10 mouse cellular contexts compared by ENCODE assay signal in the genomic region with DNA sequence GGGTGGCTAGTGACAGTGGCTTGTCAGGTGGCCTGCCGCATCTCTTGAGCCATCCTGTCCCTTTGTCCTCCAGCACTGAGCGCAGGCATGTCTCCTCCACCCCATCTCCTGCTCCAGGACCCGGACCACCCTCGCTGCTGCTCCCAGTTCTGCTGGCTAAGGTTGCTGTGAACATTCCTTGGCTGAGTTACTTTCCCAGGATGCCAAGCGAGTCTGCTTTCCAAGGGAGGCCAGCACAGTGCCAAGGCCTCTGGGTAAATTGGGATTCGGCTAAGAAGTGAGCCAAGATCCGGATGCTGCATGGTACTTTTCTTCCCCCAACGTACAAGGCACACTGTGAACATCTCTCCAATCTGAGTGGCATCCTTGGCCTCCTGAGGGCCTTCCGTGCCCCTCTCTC.
DNase-seq lines count a peak whose midpoint lies in the region; ATAC-seq lines count a peak whose summit lies in the region.
"Had no signal": no experiment of that assay in that cellular context is flagged by ENCODE, and none has a peak within 500 bp of the region (broad histone marks: within the 10 kb centered on the region; RNA-seq: fewer than 3 reads in every experiment).

No protein-coding gene starts in this region.

- H3K4me1 ChIP-seq in embryonic facial prominence, embryonic 10.5 days: peaks cover 68% of the 10 kb centered on the region
- peaks cover 18% of the 10 kb centered on the region for H3K4me1 ChIP-seq in liver, embryonic 11.5 days (replicated peaks; ENCODE audit: control insufficient read depth, insufficient read depth, low read length)

- no peak for ATAC-seq in erythroblast, adult 5-6 weeks (replicated peaks; ENCODE audit: low FRiP score, poor library complexity, severe bottlenecking)
- ATAC-seq in liver, embryonic 11.5 days (replicated peaks; ENCODE audit: low FRiP score): no peak

- no peak overlapping the region for H3K4me2 ChIP-seq in liver, embryonic 11.5 days
- H3K4me2 ChIP-seq: limb, embryonic 13.5 days had no signal

- peaks cover 43% of the 10 kb centered on the region for H3K27me3 ChIP-seq in embryonic facial prominence, embryonic 10.5 days (replicated peaks; ENCODE audit: low read depth, poor library complexity, severe bottlenecking)
- no peaks in the 10 kb centered on the region for H3K27me3 ChIP-seq in liver, embryonic 11.5 days (replicated peaks; ENCODE audit: control insufficient read depth, insufficient read depth, low read length)
- H3K27me3 ChIP-seq: limb, embryonic 13.5 days had no signal

- WGBS in embryonic facial prominence, embryonic 10.5 days: 91% methylated on average over 9 of the region's 9 CpGs
- 84% methylated on average over 9 of the region's 9 CpGs for WGBS in liver, embryonic 11.5 days

- no peak overlapping the region for H3K9ac ChIP-seq in liver, embryonic 11.5 days (ENCODE audit: low read depth, low read length)
- H3K9ac ChIP-seq: limb, embryonic 13.5 days had no signal

- H3K9me3 ChIP-seq in embryonic facial prominence, embryonic 10.5 days: no peaks in the 10 kb centered on the region
- H3K9me3 ChIP-seq in liver, embryonic 11.5 days (ENCODE audit: control insufficient read depth, low read length): no peaks in the 10 kb centered on the region
- H3K9me3 ChIP-seq: limb, embryonic 13.5 days had no signal

- peak overlapping the region; percentile 3; the same call in 1 of the 2 replicates for H3K27ac ChIP-seq in embryonic facial prominence, embryonic 10.5 days (replicated peaks)
- no peak overlapping the region for H3K27ac ChIP-seq in liver, embryonic 11.5 days (ENCODE audit: low read depth, low read length)
- H3K27ac ChIP-seq: heart, adult 2 months; limb, embryonic 13.5 days had no signal

- DNase-seq in lung, postnatal 14 days: peak; percentile 15
- no peak for DNase-seq in lung, postnatal 25 days (ENCODE audit: low spot score)
- DNase-seq in embryonic facial prominence, embryonic 10.5 days (ENCODE audit: low spot score): no peak
- peak; percentile 20 for DNase-seq in layer of hippocampus, adult 9-11 months
- peak; percentile 42 to 48 for DNase-seq in right cerebral cortex, postnatal 36 days (ENCODE audit: low spot score in 2 of 2)
- DNase-seq in liver, embryonic 11.5 days (ENCODE audit: low spot score): no peak
- DNase-seq in gastrocnemius, postnatal 10 days: no peak

- H3K36me3 ChIP-seq in embryonic facial prominence, embryonic 10.5 days (replicated peaks): no peaks in the 10 kb centered on the region
- no peaks in the 10 kb centered on the region for H3K36me3 ChIP-seq in liver, embryonic 11.5 days (ENCODE audit: control insufficient read depth, insufficient read depth, low read length)
- H3K36me3 ChIP-seq: limb, embryonic 13.5 days had no signal

- H3K4me3 ChIP-seq in embryonic facial prominence, embryonic 10.5 days: no peak overlapping the region
- no peak overlapping the region for H3K4me3 ChIP-seq in liver, embryonic 11.5 days (ENCODE audit: low read depth, low read length)
- H3K4me3 ChIP-seq: heart, adult 2 months; limb, embryonic 13.5 days had no signal

Comparison
In these comparisons a context has a peak if more than half of its experiments do, and no peak if none do; other contexts are left out.
1. DNase-seq: peak in lung, postnatal 14 days (single experiment), layer of hippocampus, adult 9-11 months (single experiment) and right cerebral cortex, postnatal 36 days (2 of 2); none in lung, postnatal 25 days (single experiment), embryonic facial prominence, embryonic 10.5 days (single experiment), liver, embryonic 11.5 days (single experiment) and gastrocnemius, postnatal 10 days (single experiment).